Mouse (Mus musculus): ENCODE measurements around the gene Pacsin1.
A peak's percentile ranks its signal among the peaks of the same experiment; 100 is the strongest.

- TF ChIP-seq POLR2A (IDR thresholded peaks at IDR 0.05; ENCODE audit: low read depth, low read length), result no peak
- peak; percentile 73 for TF ChIP-seq CTCF (conservative IDR thresholded peaks at IDR 0.05; ENCODE audit: insufficient read depth, insufficient read length, low read depth, low read length)
Measured at GRCm38 (mm10) chr17:27702518-27702917, 47.2 kb downstream of the Pacsin1 start.
